Mouse (Mus musculus) splenic B cell, adult 2 months (primary cell): ENCODE data around the gene AC161166.1.
"Not testable (repeated sequence)": the region's sequence is repeated elsewhere in the genome, so short reads cannot be mapped to it uniquely, and the experiment has no call there.

Experiments used
- DNase-seq: peaks from one replicate; pipeline ENCODE4 v3.0.0-alpha.2; 2011; ENCODE audit warnings: low read depth, low spot score
- H3K27me3 ChIP-seq: 2 replicates; pipeline ENCODE4 v1.6.1; 2012; ENCODE audit warnings: mild to moderate bottlenecking, low read length, moderate library complexity, mixed read lengths; ENCODE audit not compliant: control insufficient read depth, poor library complexity, insufficient read depth, severe bottlenecking
- H3K36me3 ChIP-seq: 2 replicates; pipeline ENCODE4 v1.6.1; 2012; ENCODE audit warnings: mild to moderate bottlenecking, low read length, moderate library complexity, mixed read lengths; ENCODE audit not compliant: control insufficient read depth, poor library complexity, insufficient read depth, severe bottlenecking

The AC161166.1 gene

GRCm38 (mm10) chr7:24485481-24485880 is 26.8 kb downstream of the AC161166.1 start:
- DNase-seq, result no peak
- no peaks in the 10 kb centered on the region for H3K36me3 ChIP-seq

DNA sequence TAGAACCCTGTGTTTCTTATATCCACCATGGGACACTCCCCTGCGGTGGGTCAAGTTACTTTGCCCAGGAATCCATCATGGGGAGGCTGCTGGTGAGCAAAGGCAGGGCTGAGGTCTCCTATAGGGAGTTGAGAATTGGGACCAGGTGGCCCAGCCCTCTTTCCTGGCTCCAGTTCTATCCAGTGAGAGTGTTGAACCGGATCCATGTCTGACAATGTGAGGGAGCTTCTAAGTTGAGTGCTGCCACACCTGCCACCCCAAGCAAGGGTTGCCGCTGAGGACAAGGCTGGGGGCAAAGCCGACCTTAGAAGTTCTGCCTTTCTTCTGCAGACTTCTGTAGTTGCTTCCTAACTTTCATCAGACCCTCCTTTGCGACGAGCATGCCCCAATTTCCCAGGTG is 29.0 kb downstream of the AC161166.1 start:
- not testable (repeated sequence) for H3K27me3 ChIP-seq, DNase-seq, H3K36me3 ChIP-seq

More at GRCm38 (mm10) chr7:24485481-24485880, 26.8 kb downstream of the AC161166.1 start:
- H3K27me3 ChIP-seq, result no peaks in the 10 kb centered on the region; the same call in 1 of the 2 replicates

DNA sequence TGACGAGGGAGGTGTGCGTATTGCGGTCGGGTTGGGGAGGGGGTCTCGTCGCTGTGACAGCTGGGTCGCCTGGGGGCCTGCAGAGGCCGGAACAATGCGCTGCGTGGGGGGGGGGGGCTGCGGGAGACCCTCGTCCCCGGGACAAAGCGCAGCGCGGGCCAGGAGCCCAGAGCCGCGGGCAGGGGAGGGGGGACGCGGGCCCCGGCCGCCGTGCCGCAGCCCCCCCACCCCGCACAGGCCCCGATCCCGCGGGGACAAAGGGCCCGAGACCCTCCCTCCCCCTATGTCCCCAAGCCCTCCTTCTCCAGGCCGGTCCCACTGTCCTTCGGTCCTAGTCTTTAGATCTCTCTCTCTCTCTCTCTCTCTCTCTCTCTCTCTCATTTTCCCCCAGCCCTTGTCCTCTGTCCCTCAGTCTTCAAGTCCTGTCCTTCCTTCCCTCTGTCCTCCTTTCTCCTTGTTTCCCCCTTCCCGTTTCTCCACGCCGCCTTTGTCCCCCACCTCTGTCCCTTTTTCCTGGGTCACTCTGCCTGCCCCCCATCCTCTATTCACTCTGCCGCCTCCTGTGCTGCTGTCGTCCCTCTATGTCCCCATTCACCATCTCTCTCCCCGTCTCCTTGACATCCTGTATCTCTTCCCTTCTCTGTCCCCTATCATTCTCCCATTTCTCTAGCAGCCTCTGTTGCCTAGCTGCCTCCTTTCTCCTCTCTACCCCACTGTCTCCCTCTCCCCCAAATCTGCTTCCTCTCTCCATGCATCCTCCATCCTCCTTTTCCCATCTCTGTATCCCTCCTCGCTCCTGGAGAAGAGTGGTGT is 29.8 kb downstream of the AC161166.1 start:
- DNase-seq, result no peak
- no peaks in the 10 kb centered on the region for H3K36me3 ChIP-seq
- no peaks in the 10 kb centered on the region for H3K27me3 ChIP-seq

DNA sequence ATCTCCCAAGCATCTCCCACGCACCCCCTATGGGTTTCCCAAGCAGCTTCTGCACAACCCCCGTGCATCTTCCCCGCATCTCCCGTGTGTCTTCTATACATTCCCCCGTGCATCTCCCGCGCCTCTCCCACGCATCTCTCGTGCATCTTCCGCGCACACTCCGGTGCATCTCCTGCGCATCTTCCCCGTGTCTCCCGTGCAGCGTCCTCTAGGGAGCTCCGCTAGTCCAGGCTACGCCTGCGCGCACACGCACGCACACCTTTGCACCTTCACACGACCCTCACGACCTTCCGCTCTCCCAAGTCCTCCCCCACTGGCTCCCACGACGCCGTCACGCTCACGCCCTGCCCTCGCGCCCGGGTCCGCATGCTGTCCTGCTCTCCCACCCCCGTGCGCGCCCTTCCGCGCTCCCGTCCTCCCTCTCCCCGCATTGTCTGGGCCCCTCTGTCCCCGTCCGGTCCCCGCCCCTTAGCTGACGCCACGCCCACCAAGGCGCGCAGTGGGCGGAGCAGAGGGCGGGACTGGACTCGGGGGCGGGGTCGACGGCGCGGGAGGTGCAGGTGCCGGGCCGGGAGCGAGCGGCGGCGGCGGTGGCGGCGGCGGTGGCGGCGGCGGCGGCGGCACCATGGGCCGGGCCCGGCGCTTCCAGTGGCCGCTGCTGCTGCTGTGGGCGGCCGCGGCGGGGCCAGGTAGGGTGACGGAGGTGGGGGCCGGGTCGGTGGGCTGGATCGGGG is 30.6 kb downstream of the AC161166.1 start, which contains the start of gene Cadm4:
Cadm4 (plus strand) TSS at position 550 of the 734 bp plus-strand sequence.
- peak; percentile 89 for DNase-seq
- no peaks in the 10 kb centered on the region for H3K27me3 ChIP-seq
- no peaks in the 10 kb centered on the region for H3K36me3 ChIP-seq

GRCm38 (mm10) chr7:24480986-24481473 is 31.2 kb downstream of the AC161166.1 start:
- Histone ChIP-seq H3K36me3 (peaks cover 2% of the 10 kb centered on the region), H3K27me3 (no peaks in the 10 kb centered on the region)
- DNase-seq, result no peak

DNA sequence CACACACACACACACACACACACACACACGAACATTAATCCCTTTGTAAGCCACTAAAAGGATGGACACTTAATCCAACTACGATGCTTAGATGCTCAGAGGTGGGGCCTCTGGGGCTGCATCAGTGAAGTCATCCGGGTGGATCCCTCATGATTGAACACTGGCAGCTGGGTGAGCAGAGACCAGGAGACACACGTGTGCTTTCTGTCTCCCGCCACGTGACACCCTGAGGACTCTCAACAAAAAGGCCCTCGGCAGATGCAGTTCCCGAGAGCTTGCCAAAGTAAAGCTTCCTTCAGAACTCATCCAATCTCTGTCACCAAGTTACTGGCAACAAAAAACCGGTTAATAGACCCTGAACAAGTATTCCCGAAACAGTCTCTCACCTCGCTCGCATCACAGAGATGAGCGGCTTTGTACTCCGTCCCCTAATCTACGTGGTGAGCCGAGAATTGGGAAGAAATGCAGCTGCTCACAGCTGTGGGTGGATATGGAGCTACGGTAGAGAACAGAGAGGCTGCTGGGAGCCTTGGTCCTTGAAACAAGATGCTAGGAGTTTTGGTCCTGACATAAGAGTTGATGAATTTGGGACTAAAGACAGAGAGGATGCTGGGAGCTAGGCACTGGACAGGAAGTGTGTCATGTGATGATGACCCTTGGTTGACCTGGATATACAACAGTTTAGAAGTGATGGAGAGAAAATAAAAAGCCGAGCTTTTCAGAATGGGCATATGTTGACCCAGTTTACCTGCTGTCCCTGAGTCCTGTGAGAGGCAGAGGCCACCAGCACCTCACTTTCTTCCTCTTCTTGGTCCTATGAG is 31.9 kb downstream of the AC161166.1 start:
- DNase-seq, result no peak
- Histone ChIP-seq H3K27me3 (no peaks in the 10 kb centered on the region), H3K36me3 (peaks cover 3% of the 10 kb centered on the region)

DNA sequence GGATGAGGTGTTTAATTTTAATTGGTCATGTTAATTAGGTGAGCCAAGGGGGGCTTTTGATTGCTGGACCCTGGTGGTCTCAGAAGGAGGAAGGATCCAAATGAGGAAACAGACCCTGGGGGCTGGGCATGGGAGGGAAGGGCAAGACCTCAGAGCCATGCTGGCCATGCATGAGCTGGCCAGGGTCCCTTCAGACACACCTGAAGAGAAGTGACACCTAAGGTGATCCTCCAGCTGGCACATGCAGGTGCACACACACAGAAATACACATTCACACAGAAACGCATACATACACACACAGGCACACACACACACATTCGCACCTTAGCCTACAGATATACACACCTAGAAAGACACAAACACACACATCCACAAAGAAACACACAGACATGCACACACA is 32.6 kb downstream of the AC161166.1 start:
- H3K27me3 ChIP-seq, result no peaks in the 10 kb centered on the region
- no peak for DNase-seq

GRCm38 (mm10) chr7:24478911-24479310 is 33.3 kb downstream of the AC161166.1 start:
- peaks cover 13% of the 10 kb centered on the region for H3K36me3 ChIP-seq
- H3K27me3 ChIP-seq, result no peaks in the 10 kb centered on the region
- no peak for DNase-seq

More for the DNA sequence above, 32.6 kb downstream of the AC161166.1 start:
- peaks cover 9% of the 10 kb centered on the region for H3K36me3 ChIP-seq

- peaks cover 19% of the 10 kb centered on the region for H3K36me3 ChIP-seq
- no peaks in the 10 kb centered on the region for H3K27me3 ChIP-seq
- no peak for DNase-seq
Observed at GRCm38 (mm10) chr7:24476856-24477255, 35.4 kb downstream of the AC161166.1 start.

- no peak for DNase-seq
- peaks cover 19% of the 10 kb centered on the region for H3K36me3 ChIP-seq
- no peaks in the 10 kb centered on the region for H3K27me3 ChIP-seq
Observed at GRCm38 (mm10) chr7:24476338-24476737, 35.9 kb downstream of the AC161166.1 start.

GRCm38 (mm10) chr7:24474811-24475506 is 37.3 kb downstream of the AC161166.1 start:
- Histone ChIP-seq H3K36me3 (peaks cover 19% of the 10 kb centered on the region), H3K27me3 (no peaks in the 10 kb centered on the region)
- DNase-seq, result no peak

DNA sequence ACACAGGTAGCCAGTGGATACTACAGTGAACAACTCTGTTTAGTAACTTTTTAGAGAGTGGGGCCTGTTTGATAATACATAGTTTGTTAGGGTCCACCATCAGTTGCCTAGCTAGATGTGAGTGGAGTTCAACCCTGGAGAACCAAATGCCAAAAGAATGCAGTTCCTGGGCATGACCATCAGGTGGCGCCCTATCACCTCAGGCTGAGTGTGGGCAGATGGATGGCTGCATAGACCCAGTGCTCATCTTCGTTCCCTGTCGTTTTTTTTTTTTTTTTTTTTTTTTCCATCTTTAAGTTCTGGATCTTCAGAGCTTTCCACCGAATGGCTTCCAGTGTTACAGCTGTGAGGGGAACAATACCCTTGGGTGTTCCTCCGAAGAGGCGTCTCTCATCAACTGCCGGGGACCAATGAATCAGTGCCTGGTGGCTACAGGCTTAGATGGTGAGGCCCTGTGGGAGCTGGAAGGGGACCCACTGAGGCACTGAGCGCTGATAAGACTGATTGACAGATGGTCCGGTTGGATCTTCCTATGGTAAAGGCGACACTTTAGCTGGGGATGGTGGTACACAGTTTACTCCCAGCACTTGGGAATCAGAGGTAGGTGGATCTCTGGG is 38.2 kb downstream of the AC161166.1 start:
- peak; percentile 84 for DNase-seq
- H3K36me3 ChIP-seq, result peaks cover 21% of the 10 kb centered on the region
- no peaks in the 10 kb centered on the region for H3K27me3 ChIP-seq

DNA sequence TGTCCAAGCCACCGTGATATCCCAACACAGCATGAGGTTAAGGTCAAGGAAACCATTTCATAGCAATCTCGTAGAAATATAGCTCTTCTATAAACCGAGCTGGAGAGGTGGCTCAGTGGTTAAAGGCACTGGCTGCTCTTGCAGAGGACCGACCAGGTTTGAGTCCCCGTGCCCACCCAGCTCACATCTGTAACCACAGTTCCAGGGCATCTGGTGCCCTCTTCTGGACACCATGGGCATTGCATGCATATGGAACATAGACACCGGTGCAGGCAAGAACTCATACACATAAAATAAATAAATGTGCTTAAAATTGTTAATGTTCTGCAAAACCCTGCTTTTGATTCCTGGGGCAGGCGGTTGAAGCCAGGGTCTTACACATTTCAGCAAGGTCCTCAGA is 39.3 kb downstream of the AC161166.1 start:
- Histone ChIP-seq H3K27me3 (no peaks in the 10 kb centered on the region), H3K36me3 (peaks cover 27% of the 10 kb centered on the region)
- peak; percentile 75 for DNase-seq
